Mouse (Mus musculus) right cerebral cortex, postnatal 14 days (tissue): ENCODE results near the gene Setd5.
A peak's percentile ranks its signal among the peaks of the same experiment; 100 is the strongest.

Experiments used
- DNase-seq: peaks from one replicate; pipeline ENCODE4 v3.0.0; 2022

Gene Setd5

GRCm38 (mm10) chr6:113144764-113145163, 67.6 kb downstream of the Setd5 start:
- no peak for DNase-seq

DNA sequence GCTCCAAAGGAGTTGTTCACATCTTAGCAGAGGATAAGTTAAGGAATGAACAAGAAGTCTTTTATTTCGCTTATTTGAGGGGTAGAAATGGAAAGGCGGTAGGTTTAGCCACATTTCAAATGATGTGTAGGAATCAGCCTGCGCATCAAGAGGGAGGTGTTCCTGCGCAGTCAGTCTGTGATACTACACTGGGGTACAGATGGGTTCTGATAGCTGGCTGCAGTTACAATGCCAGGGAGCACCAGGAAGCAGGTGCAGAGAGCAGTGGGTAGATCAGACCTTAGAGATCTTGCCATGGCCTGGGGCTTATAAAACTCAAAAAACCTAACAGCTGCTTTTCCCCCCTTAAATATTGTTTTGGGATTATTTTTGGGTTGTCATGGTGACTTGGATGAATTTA, 68.1 kb downstream of the Setd5 start:
- DNase-seq, result no peak

DNA sequence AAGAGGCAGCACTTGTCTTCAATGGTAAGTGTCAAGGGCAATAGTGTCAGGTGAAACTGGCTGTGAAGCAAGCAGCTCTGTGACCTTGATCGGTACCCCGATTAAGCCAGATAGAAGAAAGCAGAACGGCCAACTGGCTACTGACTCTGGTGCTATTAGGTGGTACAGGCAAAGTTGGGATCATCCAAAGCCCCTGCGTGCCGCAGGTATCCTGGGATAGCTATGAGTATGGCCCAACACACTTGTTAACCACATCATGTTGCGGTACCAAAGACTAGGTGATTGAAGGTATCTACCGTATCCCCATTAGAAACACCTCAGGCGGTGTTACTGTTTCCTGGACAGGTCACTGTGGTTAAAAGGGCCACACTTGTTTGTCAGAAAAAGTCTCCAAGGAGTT, 76.9 kb downstream of the Setd5 start:
- no peak for DNase-seq

GRCm38 (mm10) chr6:113154886-113155285, 77.7 kb downstream of the Setd5 start:
- no peak for DNase-seq

DNA sequence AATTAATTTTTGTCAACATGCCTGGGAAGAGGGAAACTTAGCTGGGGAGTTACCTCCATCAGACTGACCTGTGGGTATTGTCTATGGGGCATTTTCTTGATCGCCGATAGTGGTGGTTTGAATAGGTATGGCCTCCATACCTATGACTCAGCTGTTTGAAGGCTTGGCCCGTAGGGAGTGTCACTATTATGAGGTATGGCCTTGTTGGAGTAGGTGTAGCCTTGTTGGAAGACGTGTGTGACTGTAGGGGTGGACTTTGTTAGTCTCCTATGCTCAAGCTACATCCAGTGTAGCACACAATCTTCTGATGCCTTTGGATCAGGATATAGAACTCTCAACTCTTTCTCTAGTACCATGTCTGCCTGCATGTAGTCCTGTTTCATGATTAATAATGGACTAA, 78.9 kb downstream of the Setd5 start:
- no peak for DNase-seq

DNA sequence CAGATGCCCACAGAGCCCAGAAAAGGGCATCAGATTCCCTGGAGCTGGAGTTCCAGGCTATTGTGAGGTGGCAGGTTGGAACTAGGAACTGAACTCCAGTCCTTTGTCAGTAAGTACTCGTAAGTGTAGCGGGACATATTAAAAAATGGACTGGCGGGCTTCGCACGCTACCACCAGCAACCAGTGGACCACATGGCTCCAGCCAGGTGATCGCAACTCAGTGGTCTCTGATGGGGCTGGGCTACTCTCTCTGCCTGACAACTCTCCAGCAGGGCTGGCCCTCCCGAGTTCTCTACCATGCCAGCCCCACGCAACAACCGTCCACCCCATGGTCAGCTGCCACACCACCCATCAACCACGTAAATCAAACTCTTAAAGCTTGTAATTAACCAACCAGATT, 82.9 kb downstream of the Setd5 start:
- no peak for DNase-seq

DNA sequence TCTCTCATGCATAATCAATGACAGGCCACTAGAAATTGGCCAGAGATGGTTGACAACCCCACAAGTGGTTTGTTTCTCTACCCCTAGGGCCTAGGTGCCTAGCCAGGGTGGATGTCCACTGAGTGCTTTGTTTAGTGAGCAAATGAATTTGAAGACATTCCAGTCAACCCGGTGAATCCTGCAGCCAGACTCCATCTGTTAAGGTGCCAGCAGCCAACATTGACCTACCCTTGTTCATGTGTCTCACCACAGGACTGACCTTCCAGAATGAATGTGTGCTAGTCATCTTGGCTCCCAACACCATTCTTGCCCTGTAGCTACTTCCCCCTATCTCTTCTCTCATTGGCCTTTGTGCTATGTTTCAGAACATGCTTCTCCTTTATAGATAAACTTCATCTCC, 84.8 kb downstream of the Setd5 start:
- DNase-seq, result no peak

GRCm38 (mm10) chr6:113163513-113163912, 86.3 kb downstream of the Setd5 start:
- DNase-seq, result no peak

GRCm38 (mm10) chr6:113166661-113167251, 89.6 kb downstream of the Setd5 start:
- peak; percentile 65 for DNase-seq

DNA sequence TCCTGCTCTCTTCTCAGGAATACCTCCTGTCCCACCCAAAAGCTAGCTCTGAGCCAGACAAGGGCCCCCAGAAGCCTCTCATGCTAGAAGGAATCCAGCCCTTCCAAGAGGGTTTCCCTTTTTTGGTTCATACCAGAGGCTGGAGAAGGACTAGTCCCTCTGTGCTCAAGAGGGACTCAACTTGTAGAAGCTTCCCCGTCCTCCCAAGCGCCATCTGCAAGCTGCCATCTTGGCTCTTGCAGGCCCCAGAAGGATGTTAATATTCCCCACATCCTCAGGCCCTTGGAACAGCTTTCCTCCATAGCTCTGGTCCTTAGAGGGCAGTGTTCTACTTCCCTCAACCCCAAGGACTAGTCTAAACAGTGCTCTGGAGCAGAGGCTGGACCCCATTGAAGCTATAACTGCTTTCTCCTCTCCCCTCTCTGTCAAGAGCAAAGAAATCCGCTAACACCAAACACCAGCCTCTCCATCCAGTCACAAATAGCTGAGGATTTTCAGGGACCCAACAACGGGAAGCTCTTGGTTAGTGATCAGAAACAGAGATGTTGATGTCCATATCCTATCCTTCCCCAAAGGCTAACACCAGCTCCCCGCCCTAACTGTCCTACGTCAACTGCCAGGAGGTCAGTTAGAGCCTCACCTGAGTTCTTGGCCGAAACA, 91.3 kb downstream of the Setd5 start:
- no peak for DNase-seq

GRCm38 (mm10) chr6:113169852-113170251, 92.7 kb downstream of the Setd5 start:
- DNase-seq, result no peak

DNA sequence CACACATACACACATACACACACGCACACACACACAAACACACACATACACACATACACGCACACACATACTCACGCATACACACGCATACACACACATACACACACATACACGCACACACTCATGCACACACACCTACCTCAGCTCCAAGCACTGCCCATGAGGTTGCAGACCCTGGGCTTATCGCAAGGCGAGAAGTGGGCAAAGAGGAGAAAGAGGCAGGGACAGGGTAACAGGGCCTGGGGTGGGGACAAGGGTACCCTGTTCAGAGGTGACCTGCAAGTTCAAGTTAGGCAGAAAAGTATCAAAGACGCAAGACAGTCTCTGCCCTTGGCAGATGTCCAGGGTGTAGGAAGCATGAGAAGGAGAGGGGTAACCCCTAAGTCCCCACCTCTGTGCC, 93.5 kb downstream of the Setd5 start:
- DNase-seq, result no peak

DNA sequence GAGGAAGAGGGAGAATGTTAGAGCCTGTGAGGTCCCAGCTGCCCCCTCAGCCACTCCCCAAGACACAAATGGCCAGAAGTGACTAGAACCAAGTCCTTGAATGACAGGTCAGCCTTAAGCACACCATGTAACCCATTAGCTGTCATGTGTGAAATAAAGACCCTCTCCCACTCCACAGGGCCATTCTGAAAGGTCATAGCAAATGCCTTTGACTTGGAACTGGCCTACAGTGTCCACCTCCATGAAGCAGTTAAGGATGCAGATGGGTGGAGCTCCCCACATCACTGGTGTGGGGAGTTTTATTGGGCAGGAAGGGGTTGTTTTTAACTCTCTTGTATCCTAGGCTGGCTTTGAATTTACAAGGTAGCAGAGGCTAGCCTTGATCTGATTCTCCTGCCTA, 94.8 kb downstream of the Setd5 start:
- DNase-seq, result no peak

- peak; percentile 58 for DNase-seq
Observed at GRCm38 (mm10) chr6:113172568-113172967, 95.4 kb downstream of the Setd5 start.

DNA sequence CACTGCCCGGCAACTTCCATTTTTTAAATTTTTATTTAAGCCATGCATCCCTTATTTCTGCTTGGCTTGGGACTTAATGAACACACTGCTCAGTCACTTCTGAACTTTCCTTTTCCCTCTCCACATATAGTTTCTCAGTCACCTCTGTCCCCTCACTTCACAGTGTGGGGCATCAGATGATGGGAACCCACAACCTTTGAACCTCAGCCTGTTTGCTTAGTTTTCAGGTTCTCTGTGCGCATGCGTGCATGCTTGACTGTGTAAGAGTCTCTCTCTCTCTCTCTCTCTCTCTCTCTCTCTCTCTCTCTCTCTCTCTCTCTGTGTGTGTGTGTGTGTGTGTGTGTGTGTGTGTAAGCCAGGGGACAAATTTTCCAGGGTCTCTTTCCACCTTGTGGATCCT, 98.3 kb downstream of the Setd5 start:
- DNase-seq, result no peak

- no peak for DNase-seq
Observed at GRCm38 (mm10) chr6:113176613-113177012, 99.4 kb downstream of the Setd5 start.

DNA sequence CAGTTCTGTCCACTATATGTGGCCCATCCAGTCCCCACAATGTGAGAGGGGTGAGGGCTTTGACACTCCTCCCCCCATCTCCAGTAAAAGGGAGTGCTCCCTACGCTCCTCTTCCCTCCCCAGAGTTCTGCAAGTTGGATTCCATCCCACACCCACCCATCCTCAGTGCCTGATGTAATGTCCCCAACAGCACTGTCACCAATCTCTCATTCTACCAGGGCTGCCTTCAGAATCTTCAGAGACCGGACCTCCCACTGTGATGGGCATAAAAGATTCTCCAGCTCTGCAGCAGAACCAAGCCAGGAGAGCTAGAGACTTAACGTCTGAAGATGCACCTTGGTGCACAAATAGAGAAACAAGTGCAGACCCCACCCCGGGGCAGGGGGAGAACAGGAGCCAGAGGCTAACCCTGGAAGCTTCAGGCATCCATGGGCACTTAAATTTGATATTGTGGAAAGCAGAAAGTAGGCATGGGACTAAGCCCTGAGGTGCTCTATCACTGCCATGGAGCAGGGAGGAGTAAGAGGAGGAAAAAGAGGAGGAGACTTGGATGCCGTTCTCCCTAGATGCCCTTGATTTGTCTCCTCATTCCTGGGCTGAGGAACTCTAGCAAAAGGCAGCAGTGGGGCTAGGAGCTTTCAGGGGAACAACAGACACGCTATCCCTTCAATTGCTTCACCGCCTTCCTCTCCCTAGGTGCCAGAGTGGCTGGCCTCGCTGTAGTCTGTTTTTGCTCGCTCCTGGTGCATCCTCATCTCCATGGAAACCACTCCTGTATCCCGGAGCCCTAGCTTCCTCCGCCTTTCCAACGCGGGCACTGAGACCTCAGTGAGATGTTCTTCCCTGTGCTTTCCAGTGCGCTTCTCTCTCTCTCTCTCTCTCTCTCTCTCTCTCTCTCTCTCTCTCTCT, 101.4 kb downstream of the Setd5 start:
- DNase-seq, result peak; percentile 62

DNA sequence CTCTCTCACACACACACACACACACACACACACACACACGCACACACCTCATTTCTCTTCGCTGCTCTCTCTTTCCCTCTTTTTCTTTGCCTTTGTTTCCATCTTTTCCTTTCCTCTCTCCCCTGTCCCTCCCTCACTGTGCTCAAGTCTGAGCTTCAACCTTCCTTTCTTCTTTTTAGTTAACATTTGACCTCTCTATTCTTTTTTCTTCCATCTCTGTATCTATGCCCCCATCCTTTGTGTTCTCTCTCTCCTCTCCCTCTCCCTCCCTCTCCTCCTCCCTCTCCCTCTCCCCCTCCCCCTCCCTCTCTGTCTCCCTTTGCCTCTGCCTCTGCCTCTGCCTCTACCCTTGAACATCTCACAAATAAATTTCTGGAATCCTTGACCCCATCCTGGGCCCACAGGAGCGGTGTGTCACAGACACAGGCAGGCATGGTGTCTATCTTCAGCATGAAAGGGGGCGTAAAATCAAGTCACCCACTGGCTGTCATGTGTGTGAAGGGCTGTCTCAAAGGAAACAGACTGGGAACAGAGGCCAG, 102.1 kb downstream of the Setd5 start:
- DNase-seq, result no peak

GRCm38 (mm10) chr6:113184163-113184562, 107.0 kb downstream of the Setd5 start:
- DNase-seq, result no peak

GRCm38 (mm10) chr6:113184866-113185525, 107.8 kb downstream of the Setd5 start:
- no peak for DNase-seq

- DNase-seq, result no peak
Observed at GRCm38 (mm10) chr6:113193765-113194460, 116.7 kb downstream of the Setd5 start.

DNA sequence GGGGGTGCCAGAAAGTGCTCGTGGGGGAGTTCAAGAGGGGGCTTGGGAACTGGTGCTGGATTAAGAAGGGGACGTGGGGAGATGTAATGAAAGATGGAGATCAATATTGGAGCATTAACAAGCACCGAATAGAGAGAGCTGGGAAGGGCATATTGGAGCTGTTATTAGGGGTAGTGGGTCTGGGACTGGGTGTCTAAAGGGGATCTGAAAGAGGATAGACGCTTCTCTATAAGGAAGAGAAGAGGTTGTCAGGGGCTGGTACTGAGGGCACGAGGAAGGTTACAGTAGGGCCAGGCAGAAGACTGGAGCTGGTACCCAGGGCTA, 117.3 kb downstream of the Setd5 start:
- DNase-seq, result no peak
